Mouse (Mus musculus) testis, adult 2 months (tissue): ENCODE data around the gene Rbx1. TPM values are rescaled to one million over a fixed set of nuclear protein-coding genes. Genes with fewer than 3 reads are reported as not detected.
A peak's percentile ranks its signal among the peaks of the same experiment; 100 is the strongest.

Source experiments
- H3K27ac ChIP-seq: fragments of 200-500 bp; 2 replicates; pipeline ENCODE4 v1.5.1; 2012; ENCODE audit warnings: low read depth, low read length; ENCODE audit not compliant: control insufficient read depth, insufficient read depth
- H3K27me3 ChIP-seq: fragments of 200-500 bp; 2 replicates; pipeline ENCODE4 v1.6.1; 2012; ENCODE audit warnings: mild to moderate bottlenecking, low read length, moderate library complexity; ENCODE audit not compliant: control insufficient read depth, insufficient read depth
- H3K36me3 ChIP-seq: fragments of 200-500 bp; 2 replicates; pipeline ENCODE4 v1.6.1; 2012; ENCODE audit warnings: mild to moderate bottlenecking, low read length; ENCODE audit not compliant: control insufficient read depth, insufficient read depth
- H3K4me1 ChIP-seq: fragments of 200-500 bp; 2 replicates; pipeline ENCODE4 v1.6.1; 2012; ENCODE audit warnings: low read length; ENCODE audit not compliant: control insufficient read depth, insufficient read depth
- H3K4me3 ChIP-seq: fragments of 200-500 bp; 2 replicates; pipeline ENCODE4 v1.5.1; 2012; ENCODE audit warnings: low read depth, mild to moderate bottlenecking, low read length, moderate library complexity, mixed read lengths; ENCODE audit not compliant: control insufficient read depth
- CTCF ChIP-seq: fragments of 200-500 bp; IDR thresholded peaks from 2 replicates; pipeline ENCODE4 v1.5.1; 2012; ENCODE audit warnings: low read depth, mild to moderate bottlenecking, inconsistent platforms, low read length, moderate library complexity; ENCODE audit not compliant: control insufficient read depth, insufficient read depth, insufficient replicate concordance
- POLR2A ChIP-seq: fragments of 200-500 bp; IDR thresholded peaks from 2 replicates; pipeline ENCODE4 v1.6.1; 2012; ENCODE audit warnings: low read depth, mild to moderate bottlenecking, inconsistent platforms, low read length, moderate library complexity; ENCODE audit not compliant: control insufficient read depth
- polyA plus RNA-seq: library from polyadenylated mRNA; depleted of rRNA; stranded (reverse); fragments of >200 nt; gene quantifications from 2 replicates; pipeline ENCODE4 v1.2.3, GENCODE M21; 2012

Rbx1 gene
- polyA plus RNA-seq, 1 experiment: 51.1 TPM

GRCm38 (mm10) chr15:81514111-81514971 lies 48.2 kb downstream of the Rbx1 start:
- Histone ChIP-seq H3K36me3 (no peaks in the 10 kb centered on the region), H3K27ac (no peak overlapping the region), H3K27me3 (no peaks in the 10 kb centered on the region), H3K4me3 (no peak overlapping the region), H3K4me1 (peaks cover 7% of the 10 kb centered on the region)
- TF ChIP-seq POLR2A (no peak), CTCF (peak; percentile 39; the same call in 1 of the 2 replicates)

DNA sequence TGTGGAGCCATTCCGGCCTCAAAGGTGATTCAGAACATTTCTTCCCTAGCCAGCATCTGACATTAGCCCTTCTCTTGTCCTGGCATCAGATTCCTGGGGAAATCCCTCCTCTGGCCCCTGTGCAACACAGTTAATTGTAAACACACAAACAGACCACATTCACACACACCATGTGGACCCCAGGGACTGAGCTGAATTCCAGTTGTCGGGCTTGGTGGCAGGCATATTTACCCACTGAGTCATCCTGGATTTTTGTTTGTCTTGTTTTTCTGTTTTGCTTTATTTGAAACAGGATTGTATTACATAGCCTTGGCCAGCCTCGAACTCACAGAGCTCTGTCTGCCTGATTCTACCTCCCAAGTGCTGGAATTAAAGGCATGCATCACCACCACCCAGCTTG lies 49.1 kb downstream of the Rbx1 start:
- Histone ChIP-seq H3K27ac (no peak overlapping the region), H3K4me3 (no peak overlapping the region), H3K36me3 (no peaks in the 10 kb centered on the region), H3K4me1 (peaks cover 7% of the 10 kb centered on the region), H3K27me3 (no peaks in the 10 kb centered on the region)
- TF ChIP-seq CTCF: no peak
- TF ChIP-seq POLR2A: no peak

GRCm38 (mm10) chr15:81518031-81518430 lies 51.9 kb downstream of the Rbx1 start:
- Histone ChIP-seq H3K36me3 (no peaks in the 10 kb centered on the region), H3K4me1 (peaks cover 10% of the 10 kb centered on the region), H3K4me3 (no peak overlapping the region), H3K27ac (no peak overlapping the region), H3K27me3 (no peaks in the 10 kb centered on the region)
- TF ChIP-seq POLR2A: no peak
- TF ChIP-seq CTCF: no peak

- peaks cover 13% of the 10 kb centered on the region for H3K4me1 ChIP-seq
- H3K36me3 ChIP-seq: no peaks in the 10 kb centered on the region
- H3K4me3 ChIP-seq: no peak overlapping the region
- no peak overlapping the region for H3K27ac ChIP-seq
- TF ChIP-seq POLR2A (no peak), CTCF (no peak)
- H3K27me3 ChIP-seq: no peaks in the 10 kb centered on the region
Observed at GRCm38 (mm10) chr15:81518761-81519160, 52.7 kb downstream of the Rbx1 start.

DNA sequence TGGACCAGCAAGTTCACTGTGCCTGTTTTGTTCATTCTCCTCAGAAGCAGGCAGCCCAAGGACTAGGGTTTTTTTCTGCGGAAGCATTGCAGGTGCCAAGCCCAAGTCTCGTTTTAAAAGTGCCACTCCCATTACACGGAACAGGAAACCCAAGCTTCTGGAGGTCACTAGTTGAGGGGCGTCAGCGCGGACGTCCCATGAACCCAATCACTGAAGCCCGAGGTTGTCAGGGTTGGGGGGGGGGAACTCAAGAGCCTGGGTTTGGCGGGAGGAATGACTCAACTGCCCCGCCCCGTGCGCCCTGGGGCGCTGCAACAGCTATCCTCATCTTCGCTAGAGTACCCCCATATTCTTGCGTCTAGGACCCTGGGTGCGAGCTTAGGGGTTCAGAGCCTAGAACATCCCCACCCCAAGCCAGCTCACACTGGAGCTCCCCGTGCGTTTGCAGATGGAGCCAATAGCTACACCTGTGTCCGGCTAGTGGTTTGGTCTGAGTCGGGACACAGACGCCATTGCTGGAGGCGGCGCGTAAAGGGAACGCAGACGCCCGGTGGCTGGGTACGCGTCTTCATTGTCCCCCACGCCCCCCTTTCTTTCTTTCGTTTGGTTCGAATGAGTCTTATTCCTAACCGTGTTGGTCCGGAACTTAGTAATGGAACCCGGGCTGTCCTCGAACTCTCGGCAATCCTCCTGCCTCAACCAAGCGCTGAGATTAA lies 56.1 kb downstream of the Rbx1 start:
- H3K27me3 ChIP-seq: no peaks in the 10 kb centered on the region
- peaks cover 15% of the 10 kb centered on the region for H3K4me1 ChIP-seq
- H3K4me3 ChIP-seq: peak overlapping the region; percentile 84
- H3K27ac ChIP-seq: peak overlapping the region; percentile 81
- TF ChIP-seq CTCF (no peak), POLR2A (peak; percentile 7; the same call in 1 of the 2 replicates)
- H3K36me3 ChIP-seq: no peaks in the 10 kb centered on the region

GRCm38 (mm10) chr15:81522761-81523168 lies 56.7 kb downstream of the Rbx1 start:
- Histone ChIP-seq H3K4me3 (peak overlapping the region; percentile 84), H3K4me1 (peaks cover 15% of the 10 kb centered on the region), H3K27me3 (no peaks in the 10 kb centered on the region), H3K27ac (peak overlapping the region; percentile 81), H3K36me3 (no peaks in the 10 kb centered on the region)
- no peak for TF ChIP-seq CTCF
- TF ChIP-seq POLR2A: no peak

DNA sequence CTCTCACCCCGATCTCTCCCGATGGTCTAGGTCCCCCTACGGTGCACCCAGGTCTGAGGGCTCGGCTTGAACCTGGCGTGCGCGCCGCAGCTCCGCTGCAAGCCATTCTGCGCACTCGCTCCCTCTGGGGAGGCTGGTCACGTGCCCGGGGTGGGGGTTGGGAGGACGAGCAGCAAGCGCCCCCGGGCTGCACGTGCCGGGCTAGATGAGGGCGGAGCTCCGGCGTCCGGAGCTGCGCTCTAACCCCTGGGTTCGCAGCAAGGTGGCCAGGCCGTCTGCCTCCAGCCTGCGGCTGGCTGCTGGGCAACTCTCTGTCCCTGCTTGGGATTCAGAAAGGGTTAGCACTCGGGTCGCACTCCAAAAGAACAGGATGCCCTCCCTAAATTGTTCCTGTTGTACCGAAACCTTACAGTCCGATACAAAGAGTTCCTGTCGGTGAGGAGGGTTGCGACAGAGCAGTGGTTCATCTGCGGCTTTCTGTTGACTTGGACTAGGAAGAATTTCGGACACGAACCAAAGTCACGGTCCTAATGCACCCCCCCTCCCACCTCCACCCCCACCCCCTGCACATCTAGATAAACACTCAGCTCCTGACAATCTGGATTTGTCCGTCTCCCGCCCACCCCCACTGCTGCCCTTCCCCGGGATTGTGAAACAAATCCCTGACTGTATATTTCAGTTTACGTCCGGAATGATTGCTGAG lies 57.2 kb downstream of the Rbx1 start:
- Histone ChIP-seq H3K4me3 (peak overlapping the region; percentile 84), H3K36me3 (no peaks in the 10 kb centered on the region), H3K27ac (peak overlapping the region; percentile 81), H3K4me1 (peaks cover 15% of the 10 kb centered on the region), H3K27me3 (no peaks in the 10 kb centered on the region)
- TF ChIP-seq CTCF (no peak), POLR2A (peak; percentile 75)
